Mouse (Mus musculus): Measurements from ENCODE around the gene Olfr1174-ps. TPM values are rescaled to one million over a fixed set of nuclear protein-coding genes. Genes with fewer than 3 reads are reported as not detected.

The Olfr1174-ps gene
- total RNA-seq (2021) = not detected

DNA sequence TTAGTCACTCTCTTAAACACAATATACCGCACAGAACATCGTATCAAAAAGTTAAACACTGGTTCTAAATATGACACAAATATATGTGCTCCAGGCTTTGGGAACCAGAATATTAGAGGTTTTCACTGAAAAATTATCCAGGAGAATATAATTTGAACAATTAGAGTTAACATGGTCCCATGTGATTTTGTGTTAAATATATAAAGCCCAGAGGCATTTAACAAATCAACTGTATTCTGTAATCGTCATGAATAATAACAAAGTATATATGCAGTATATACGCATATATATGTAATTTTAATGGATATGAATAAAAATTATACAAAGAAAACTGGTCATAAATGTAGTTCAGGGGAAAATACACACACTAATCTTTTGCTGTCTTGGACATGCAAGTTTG lies at the start of gene Olfr1174-ps:
TSS of gene Olfr1174-ps (minus strand) at position 101 of the 400 bp plus-strand sequence.
- DNase-seq = no peak
- intact Hi-C loops (cut with DNase I) = no loop called here

DNA sequence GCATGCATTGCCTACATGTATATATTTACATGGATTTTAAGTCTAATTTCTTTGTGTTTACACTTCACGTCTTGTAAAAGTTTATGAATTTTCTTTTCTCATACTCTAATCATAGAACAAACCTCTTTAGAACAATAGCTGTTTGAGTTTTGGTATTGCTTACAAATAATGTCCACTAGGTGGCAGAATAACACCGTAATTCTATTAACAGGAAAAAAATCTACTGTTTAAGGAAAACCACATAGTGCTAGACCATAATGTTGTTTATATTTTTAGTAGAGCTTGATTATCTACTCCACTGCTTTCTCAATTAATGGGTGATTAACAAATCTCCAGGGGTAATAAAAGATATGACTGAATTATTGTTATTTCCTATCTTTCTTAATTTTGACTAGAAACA lies 41.4 kb upstream of the Olfr1174-ps start:
- DNase-seq = no peak
- intact Hi-C loops (cut with DNase I) = loop anchor here (5.0 kb wide), 1 partner anchor 1186 kb away; no protein-coding TSS in a partner anchor

DNA sequence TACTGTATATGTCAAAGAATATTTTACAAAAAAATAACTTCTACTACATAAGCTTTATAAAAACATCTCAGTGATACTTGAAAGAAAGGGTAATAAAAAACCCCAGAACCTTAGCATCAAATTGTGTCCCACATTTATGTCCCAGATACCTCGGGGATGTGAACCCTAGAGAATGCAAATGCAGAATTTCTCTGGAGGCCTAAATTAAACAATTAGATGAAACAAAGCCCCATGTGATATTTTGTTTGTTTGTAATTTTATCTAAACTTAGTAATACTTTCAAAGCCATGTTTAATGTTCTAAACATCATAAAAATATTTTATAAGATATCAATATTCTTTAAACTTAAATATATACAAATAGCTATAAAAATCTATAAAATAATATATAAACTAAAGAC lies 31.5 kb upstream of the Olfr1174-ps start, which contains the start of gene Olfr1177-ps:
TSS of gene Olfr1177-ps (minus strand) at position 101 of the 400 bp plus-strand sequence.
- DNase-seq = no peak
- intact Hi-C loops (cut with DNase I) = no loop called here

DNA sequence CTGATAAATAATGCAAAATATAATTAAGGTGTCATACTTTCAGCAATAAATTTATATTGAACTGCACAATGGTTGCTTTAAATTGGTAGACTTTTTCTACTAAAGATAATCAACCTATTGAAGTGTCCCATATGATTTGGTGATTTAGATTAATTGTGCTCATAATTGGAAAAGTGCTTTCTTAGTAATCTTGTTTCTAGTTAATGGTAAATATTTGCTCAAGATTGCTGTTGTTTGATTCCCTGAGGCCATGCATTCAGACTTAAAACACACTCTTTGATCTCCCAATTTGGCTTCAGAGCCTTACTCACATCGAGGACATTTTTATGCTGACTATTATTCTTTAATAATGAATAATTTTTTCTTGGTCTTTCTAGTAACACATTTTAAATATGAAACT lies 21.5 kb upstream of the Olfr1174-ps start, which contains the start of gene Olfr1176:
TSS of gene Olfr1176 (plus strand) at position 301 of the 400 bp plus-strand sequence.
- DNase-seq = no peak
- intact Hi-C loops (cut with DNase I) = no loop called here

GRCm38 (mm10) chr2:88327115-88327514 lies 12.2 kb upstream of the Olfr1174-ps start, which contains the start of gene Olfr1175-ps:
Gene Olfr1175-ps (minus strand): TSS chr2:88327215.
- no peak for DNase-seq
- intact Hi-C loops (cut with DNase I) = no loop called here

DNA sequence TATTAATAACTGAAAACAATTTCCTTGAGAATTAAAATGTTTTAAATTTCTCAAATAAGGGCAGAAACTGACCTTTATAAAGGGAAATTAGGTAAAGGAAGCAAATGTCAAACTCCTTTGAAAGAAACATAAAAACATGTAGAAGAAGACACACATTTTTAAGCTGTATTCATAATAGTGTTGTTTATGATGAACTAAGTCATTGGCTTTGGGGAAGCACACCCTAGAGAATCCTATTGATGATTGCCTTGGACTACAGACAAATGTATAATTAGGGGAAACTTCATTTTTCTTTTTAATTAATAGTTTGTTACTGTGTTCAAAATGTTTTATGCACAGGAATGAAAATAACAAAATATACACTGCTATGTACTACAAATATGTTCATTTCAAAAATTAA lies 35.2 kb downstream of the Olfr1174-ps start, which contains the start of gene Olfr1173:
TSS of gene Olfr1173 (minus strand) at position 101 of the 400 bp plus-strand sequence.
- intact Hi-C loops (cut with DNase I) = no loop called here
- no peak for DNase-seq

Other genes with a start within 250 kb of the Olfr1174-ps start
- gene Olfr1163, start 243.3 kb downstream of the Olfr1174-ps start, total RNA-seq (2021) = not detected
- gene Olfr1164, start 221.2 kb downstream of the Olfr1174-ps start, total RNA-seq (2021) = not detected
- not detected for gene Olfr1166, start 186.9 kb downstream of the Olfr1174-ps start, total RNA-seq (2021)
- gene Olfr1167, start 159.9 kb downstream of the Olfr1174-ps start, total RNA-seq (2021) = not detected
- not detected for gene Olfr1168, start 133.3 kb downstream of the Olfr1174-ps start, total RNA-seq (2021)
- gene Olfr1170, start 86.8 kb downstream of the Olfr1174-ps start, total RNA-seq (2021) = not detected
- gene Olfr1173, start 35.3 kb downstream of the Olfr1174-ps start, total RNA-seq (2021) = not detected
- gene Olfr1175-ps, start 12.1 kb upstream of the Olfr1174-ps start, total RNA-seq (2021) = not detected
- gene Olfr1176, start 21.6 kb upstream of the Olfr1174-ps start, total RNA-seq (2021) = not detected
- not detected for gene Olfr1177-ps, start 31.4 kb upstream of the Olfr1174-ps start, total RNA-seq (2021)
- gene Olfr1178, start 71.9 kb upstream of the Olfr1174-ps start, total RNA-seq (2021) = not detected
- not detected for gene Olfr1179, start 91.3 kb upstream of the Olfr1174-ps start, total RNA-seq (2021)
- gene Olfr1180, start 104.0 kb upstream of the Olfr1174-ps start, total RNA-seq (2021) = not detected
- not detected for gene Olfr1181, start 111.0 kb upstream of the Olfr1174-ps start, total RNA-seq (2021)
- not detected for gene Gm13757, start 134.0 kb upstream of the Olfr1174-ps start, total RNA-seq (2021)
- gene Olfr1183, start 139.7 kb upstream of the Olfr1174-ps start, total RNA-seq (2021) = not detected
- not detected for gene Olfr1184, start 168.5 kb upstream of the Olfr1174-ps start, total RNA-seq (2021)
- gene Olfr1185-ps1, start 178.2 kb upstream of the Olfr1174-ps start, total RNA-seq (2021) = not detected
- not detected for gene Olfr1186, start 203.4 kb upstream of the Olfr1174-ps start, total RNA-seq (2021)
- not detected for gene Olfr1188, start 241.8 kb upstream of the Olfr1174-ps start, total RNA-seq (2021)